Mouse (Mus musculus) induced T-regulatory cell, adult 2 months (primary cell): ENCODE measurements around the gene Zfp119b.

Source experiments
- DNase-seq: peaks from one replicate; pipeline ENCODE4 v3.0.0-alpha.2; 2012; ENCODE audit warnings: low read depth

Gene Zfp119b

DNA sequence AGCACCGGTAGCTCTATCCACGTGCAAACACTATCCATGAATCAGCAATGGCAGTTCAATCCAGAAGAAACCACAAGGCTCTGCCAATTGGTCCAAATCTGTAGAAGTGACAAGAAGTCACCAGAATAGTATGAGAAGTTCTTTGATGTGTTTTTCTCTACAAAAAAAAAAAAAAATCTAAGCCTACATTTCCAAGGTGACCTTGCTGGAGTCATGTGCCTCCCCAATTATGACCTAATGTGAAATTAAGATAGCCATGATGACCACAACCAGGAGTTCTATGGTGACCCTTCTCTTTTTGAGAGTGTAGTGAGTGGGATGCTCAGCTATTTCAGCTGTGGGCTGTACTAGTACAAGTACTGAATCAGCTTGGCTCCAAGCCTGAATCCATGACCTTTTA is at the start of gene Zfp119b:
Zfp119b (minus strand) TSS at position 101 of the 400 bp plus-strand sequence.
- no peak for DNase-seq

- no peak for DNase-seq
These were observed 46.7 kb upstream of the Zfp119b start for GRCm38 (mm10) chr17:55996007-55996406.

DNA sequence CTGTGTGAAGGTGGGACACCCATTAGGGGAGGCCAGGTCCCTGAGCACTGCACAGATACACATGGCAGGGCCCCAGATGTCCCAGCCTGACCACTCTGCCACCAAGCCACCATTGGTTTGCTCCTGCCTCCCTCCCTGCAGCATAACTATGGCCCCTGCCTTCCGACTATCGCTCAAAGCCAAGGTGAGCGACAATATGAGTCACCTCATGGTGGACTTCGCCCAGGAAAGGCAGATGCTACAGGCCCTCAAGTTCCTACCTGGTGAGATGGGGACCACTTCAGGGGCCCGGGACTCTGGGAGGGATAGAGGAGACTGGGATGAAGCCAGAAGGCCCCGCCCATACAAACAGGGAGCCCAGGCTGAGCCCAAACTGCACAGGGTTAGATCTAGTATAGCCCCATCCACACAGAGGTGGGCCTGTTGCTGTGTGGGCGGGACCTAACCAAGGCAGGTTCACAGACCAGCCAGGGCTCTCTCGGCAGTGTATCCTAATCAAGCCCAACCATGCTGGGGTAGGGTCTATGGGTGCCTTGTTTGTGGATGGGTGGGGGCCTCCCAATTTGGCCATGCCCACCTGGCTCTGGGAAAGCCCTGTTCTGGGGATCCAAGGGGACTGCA is 41.1 kb upstream of the Zfp119b start:
- no peak for DNase-seq

- DNase-seq = peak; percentile 25
These were observed 37.0 kb upstream of the Zfp119b start, which contains the start of gene Fsd1 for GRCm38 (mm10) chr17:55986030-55986961. Fsd1 (plus strand) TSS chr17:55986509.

DNA sequence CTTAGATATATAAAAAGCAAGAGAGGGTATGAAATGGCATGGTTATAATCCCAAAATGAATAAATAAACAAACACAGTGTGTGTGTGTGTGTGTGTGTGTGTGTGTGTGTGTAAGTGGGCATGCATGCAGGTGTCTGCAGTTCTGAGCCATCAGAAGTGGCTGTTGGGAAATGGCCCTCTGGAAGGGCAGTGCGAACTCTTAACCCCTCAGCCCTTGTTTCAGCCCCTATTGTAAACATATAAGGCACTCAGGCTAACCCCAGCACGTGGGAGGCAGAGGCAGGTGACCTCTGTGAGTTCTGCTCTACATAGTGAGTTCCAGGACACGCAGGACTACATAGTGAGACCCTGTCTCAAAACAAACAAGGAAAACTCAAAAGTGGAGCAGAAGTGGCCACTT is 28.0 kb upstream of the Zfp119b start:
- no peak for DNase-seq

DNA sequence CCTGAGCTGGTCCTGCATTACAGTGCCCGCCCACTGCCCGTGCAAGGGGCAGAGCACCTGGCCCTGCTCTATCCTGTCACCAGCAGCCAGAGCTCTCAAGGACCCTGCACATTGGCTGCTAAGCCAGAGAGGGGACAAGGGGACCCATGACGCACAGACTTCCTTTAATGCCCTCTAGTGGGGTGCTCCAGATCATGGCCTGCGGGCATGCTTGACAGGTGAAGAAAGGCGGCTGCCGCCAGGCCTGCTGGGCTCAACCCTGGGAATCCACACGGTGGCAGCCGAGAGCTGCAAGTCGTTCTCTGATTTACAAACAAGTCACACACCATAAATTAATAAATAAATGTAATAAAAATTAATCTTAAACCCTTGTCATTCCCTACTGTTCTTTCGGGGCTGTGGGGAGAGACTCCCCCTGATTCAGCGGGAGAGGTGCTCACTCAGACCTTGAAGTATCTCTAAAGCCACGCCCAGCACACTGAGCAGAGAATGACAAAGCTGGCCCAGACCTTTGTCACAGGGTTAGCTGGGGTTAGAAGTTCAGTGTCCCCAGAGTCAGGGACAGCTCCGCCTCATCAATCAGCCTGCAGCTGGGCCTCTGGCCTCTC is 27.1 kb upstream of the Zfp119b start:
- peak; percentile 84 for DNase-seq

- DNase-seq = no peak
These were observed 22.2 kb upstream of the Zfp119b start for GRCm38 (mm10) chr17:55971453-55971852.

- DNase-seq = no peak
These were observed 20.9 kb upstream of the Zfp119b start, which contains the start of gene Shd for GRCm38 (mm10) chr17:55969966-55970891. Shd (plus strand) TSS chr17:55970467.

- no peak for DNase-seq
These were observed 20.3 kb upstream of the Zfp119b start for GRCm38 (mm10) chr17:55969560-55969959.

- no peak for DNase-seq
These were observed 18.9 kb upstream of the Zfp119b start for GRCm38 (mm10) chr17:55968210-55968609.

- no peak for DNase-seq
These were observed 17.9 kb upstream of the Zfp119b start for GRCm38 (mm10) chr17:55967186-55967585.

DNA sequence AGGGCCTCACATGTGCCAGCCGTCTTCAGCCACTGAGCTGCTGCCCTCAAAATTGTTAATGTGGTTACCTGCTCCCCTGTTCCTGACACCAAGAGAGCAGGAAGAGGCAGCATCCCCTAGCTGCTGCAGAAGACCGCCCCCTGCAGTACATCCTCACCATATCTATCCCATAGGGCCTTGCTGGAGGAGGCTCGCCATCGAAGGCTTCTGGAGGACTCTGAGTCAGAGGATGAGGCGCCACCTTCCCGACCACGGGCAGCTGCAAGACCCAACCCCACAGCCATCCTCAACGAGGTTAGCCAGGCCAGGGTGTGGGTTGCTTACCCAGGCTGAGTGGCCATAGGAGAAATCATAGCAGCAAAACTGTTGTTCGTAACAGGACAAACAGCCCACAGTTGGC is 15.7 kb upstream of the Zfp119b start:
- DNase-seq = no peak

GRCm38 (mm10) chr17:55964496-55964895 is 15.2 kb upstream of the Zfp119b start:
- DNase-seq = no peak

DNA sequence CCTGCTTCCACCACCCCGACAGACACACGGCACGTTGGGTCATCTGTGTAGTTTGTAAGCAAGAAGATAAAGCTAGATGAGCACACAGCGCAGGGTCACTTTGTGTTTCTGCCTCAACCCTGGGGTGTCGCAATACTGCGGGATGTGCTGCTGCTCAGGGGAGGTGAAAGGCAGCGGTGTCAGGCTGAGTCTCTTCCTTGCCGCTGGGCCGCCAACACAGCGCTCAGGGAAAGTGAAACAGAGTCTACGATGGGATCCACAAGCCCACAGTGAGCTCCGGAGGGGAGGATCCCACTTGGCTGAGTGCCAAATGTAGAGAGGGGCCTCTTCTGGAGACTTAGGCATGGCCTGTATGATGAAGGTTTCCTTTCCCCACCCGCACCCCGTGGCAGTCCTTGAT is 13.9 kb upstream of the Zfp119b start:
- no peak for DNase-seq

- no peak for DNase-seq
These were observed 12.3 kb upstream of the Zfp119b start for GRCm38 (mm10) chr17:55961631-55962030.

DNA sequence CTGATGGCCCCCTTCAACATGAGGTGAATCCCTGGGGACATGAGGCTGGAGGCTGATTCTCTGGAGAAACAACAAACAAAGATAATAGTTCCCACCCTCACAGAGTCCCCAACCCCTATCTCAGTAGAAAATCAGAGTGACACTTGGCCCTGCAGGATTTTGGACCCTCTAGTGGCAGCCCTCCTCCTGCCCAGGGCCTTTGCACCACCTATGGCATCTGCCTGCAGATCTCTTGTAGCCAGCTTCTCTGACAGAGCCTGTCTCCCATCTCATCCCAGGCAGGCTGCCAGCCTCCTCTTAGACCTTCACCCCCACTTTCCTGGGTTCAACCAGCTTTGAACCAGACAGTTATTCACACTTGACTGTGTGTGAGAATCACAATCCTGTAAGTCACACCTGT is 11.5 kb upstream of the Zfp119b start:
- DNase-seq = no peak

- no peak for DNase-seq
These were observed 10.8 kb upstream of the Zfp119b start for GRCm38 (mm10) chr17:55959946-55960740.

DNA sequence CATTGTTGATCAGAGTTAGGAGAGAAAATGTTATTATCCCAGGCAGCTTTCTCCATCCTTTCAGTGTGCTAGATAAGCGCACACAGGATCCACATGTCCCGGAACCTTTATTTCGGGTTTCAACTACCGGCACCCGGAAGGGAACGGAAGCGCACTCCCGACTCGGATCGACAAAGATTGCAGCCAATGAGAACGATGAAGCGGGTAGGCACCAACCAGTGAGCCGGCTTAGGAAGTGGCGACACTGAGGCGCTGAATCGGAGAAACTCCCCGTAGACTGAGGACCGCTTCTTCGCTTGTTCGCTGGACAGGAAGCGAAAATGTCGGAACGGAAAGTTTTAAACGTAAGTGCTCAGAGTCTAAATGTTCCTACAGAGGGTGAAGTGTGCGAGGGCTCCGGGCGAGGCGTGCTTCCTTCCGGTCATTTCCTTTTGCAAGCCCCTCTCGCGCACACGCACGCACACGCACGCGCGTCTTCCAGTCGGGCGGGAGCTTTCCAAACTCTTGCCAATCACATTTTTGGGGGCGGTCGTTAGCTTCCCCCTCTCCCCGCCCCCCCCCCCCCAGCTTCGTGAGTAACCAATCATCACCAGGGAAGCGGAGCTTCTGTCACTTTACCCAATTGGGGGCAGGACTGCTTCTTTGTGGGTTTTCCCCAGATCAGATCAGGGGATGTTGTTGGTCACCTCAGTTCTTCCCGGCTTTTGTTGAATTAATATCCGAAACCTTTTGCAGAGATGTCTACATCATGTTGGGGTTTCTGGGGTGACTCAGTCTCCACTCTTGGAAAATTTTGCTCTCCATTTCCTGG is 9.8 kb upstream of the Zfp119b start, which contains the start of gene Yju2:
Yju2 (plus strand) TSS at position 182 of the 811 bp plus-strand sequence.
- DNase-seq = peak; percentile 98

DNA sequence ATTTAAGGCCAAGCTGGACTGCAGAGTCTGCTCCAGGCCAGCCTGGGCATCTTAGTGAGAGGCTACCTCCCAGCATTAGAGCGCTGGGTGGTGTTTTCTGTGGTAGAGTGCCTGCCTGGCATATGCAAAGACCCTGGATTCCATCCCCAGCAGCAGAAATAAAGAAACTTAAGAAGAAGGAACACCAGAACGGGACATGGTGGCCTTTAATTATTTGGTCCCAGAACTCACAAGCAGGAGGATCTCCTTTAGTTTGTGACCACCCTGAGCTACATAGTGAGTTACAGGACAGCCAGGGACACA is 9.2 kb upstream of the Zfp119b start:
- DNase-seq = no peak
